Mouse (Mus musculus): ENCODE measurements around the gene Tcp11. TPM values are rescaled to one million over a fixed set of nuclear protein-coding genes. Genes with fewer than 3 reads are reported as not detected.

Gene Tcp11
- polyA plus RNA-seq, 1 experiment from 2014 or later, result 1.6 TPM

DNA sequence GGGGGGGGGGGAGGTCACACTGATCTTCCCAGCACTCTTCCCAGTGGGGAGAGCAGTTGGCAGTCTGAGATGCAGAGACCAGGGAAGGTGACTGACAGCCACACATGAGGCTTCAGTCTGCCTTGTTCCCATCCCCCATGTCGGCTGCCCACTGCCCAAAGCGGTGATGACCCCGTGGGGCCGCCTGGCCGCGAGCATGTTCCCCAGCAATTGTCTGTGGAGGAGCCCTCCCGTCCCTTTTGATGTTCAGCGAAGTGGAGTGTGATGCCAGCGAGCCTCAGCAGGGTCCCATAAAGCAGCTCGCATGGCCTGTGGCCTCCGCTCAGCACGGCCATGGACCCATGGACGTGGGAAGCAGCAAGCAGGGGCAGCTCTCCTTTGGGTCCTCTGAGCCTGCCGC lies 26.8 kb upstream of the Tcp11 start:
- no peak overlapping the region for H3K4me3 ChIP-seq (replicated peaks; ENCODE audit: low read length)
- DNase-seq (ENCODE audit: low spot score) (no peak), ATAC-seq (ENCODE audit: low FRiP score) (no peak)
- no peaks in the 10 kb centered on the region for H3K9me3 ChIP-seq (ENCODE audit: control insufficient read depth, low read length)
- H3K9ac ChIP-seq, result no peak overlapping the region
- no peaks in the 10 kb centered on the region for H3K36me3 ChIP-seq (replicated peaks; ENCODE audit: control insufficient read depth, insufficient read depth)
- 0 out of 2 replicates have a peak, but pooled peaks cover 6% of the 10 kb centered on the region for H3K4me1 ChIP-seq (replicated peaks; ENCODE audit: control insufficient read depth, insufficient read depth, low read length)
- under 1% methylated on average over 14 of the region's 14 CpGs for WGBS
- H3K27ac ChIP-seq, result no peak overlapping the region
- no peaks in the 10 kb centered on the region for H3K27me3 ChIP-seq (ENCODE audit: control insufficient read depth, insufficient read depth, low read length)
- no peak overlapping the region for H3K4me2 ChIP-seq (replicated peaks)

DNA sequence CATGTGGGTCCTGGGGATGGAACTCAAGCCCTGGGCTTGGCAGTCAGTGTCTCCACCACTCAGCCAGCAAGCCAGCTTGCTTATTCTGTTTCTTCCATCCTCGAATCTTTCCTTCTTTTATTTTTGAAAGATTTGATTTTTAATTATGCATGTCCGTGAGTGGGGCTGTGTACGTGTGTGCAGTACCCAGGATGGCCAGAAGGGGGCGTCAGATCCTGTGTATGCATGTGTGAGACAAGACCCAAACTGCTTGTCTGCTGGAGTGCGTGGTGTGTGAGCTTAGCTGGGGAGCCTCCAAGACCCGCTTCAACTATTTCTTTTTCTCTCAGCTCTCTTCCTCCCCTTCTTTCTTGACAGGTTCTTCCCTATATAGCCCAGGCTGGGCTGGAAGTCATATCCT lies 25.9 kb upstream of the Tcp11 start:
- H3K36me3 ChIP-seq (replicated peaks; ENCODE audit: control insufficient read depth, insufficient read depth), result no peaks in the 10 kb centered on the region
- ATAC-seq (ENCODE audit: low FRiP score) (no peak), DNase-seq (ENCODE audit: low spot score) (no peak)
- no peak overlapping the region for H3K4me2 ChIP-seq (replicated peaks)
- no peaks in the 10 kb centered on the region for H3K27me3 ChIP-seq (ENCODE audit: control insufficient read depth, insufficient read depth, low read length)
- H3K9me3 ChIP-seq (ENCODE audit: control insufficient read depth, low read length), result no peaks in the 10 kb centered on the region
- WGBS, result 78% methylated on average over 6 of the region's 6 CpGs
- peaks cover 13% of the 10 kb centered on the region; the same call in 1 of the 2 replicates for H3K4me1 ChIP-seq (replicated peaks; ENCODE audit: control insufficient read depth, insufficient read depth, low read length)
- no peak overlapping the region for H3K27ac ChIP-seq
- H3K9ac ChIP-seq, result no peak overlapping the region
- no peak overlapping the region for H3K4me3 ChIP-seq (replicated peaks; ENCODE audit: low read length)

DNA sequence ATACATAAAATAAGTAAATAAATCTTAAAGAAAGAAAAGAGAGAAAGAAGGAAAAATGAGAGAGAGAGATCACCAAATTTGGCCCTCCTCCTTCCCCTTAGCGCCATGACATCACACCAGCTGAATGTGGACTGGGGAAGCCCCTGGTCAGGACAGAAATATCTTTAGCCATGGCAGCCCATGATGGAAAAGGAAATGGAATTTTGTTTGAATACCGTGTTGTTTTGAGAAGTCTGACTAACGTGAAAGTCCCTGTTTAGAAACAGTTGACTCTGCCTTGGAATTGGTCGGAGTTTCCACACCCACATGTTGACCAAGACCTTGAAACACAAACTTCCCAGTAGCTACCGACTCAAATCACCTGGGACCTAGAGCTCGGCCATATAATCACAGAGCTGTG lies 24.0 kb upstream of the Tcp11 start:
- Histone ChIP-seq H3K4me1 (replicated peaks; ENCODE audit: control insufficient read depth, insufficient read depth, low read length) (peaks cover 17% of the 10 kb centered on the region; the same call in 1 of the 2 replicates), H3K9ac (no peak overlapping the region), H3K36me3 (replicated peaks; ENCODE audit: control insufficient read depth, insufficient read depth) (no peaks in the 10 kb centered on the region), H3K27ac (no peak overlapping the region), H3K4me3 (replicated peaks; ENCODE audit: low read length) (no peak overlapping the region), H3K4me2 (replicated peaks) (no peak overlapping the region), H3K9me3 (ENCODE audit: control insufficient read depth, low read length) (no peaks in the 10 kb centered on the region), H3K27me3 (ENCODE audit: control insufficient read depth, insufficient read depth, low read length) (no peaks in the 10 kb centered on the region)
- DNase-seq (ENCODE audit: low spot score) (no peak), ATAC-seq (ENCODE audit: low FRiP score) (no peak)
- 91% methylated on average over 6 of the region's 6 CpGs for WGBS

DNA sequence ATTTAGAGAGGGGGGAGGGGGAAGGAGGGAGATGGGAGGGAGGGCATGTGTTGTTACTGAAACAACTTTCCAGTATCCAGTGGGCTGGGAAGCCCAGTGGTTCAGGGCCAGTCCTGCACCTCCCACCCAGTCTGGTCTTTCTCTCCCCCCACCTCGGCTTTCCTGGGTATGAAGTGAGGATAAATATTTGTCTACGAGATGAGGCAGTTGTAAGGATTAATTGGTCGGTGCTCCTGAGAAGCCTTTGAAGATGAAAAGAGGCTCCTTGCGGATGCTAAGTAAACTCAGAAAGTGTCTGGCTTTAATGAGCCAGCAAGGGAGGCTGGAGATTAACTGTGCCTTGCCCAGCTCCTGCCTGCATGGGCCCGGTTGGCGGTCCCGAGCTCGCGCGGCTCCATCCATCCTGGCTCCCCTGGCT lies 21.5 kb upstream of the Tcp11 start:
- Histone ChIP-seq H3K27me3 (ENCODE audit: control insufficient read depth, insufficient read depth, low read length) (no peaks in the 10 kb centered on the region), H3K4me1 (replicated peaks; ENCODE audit: control insufficient read depth, insufficient read depth, low read length) (peaks cover 12% of the 10 kb centered on the region; the same call in 1 of the 2 replicates), H3K9ac (no peak overlapping the region), H3K36me3 (replicated peaks; ENCODE audit: control insufficient read depth, insufficient read depth) (no peaks in the 10 kb centered on the region), H3K4me3 (replicated peaks; ENCODE audit: low read length) (no peak overlapping the region), H3K4me2 (replicated peaks) (no peak overlapping the region), H3K9me3 (ENCODE audit: control insufficient read depth, low read length) (no peaks in the 10 kb centered on the region), H3K27ac (0 out of 2 replicates have a peak overlapping the region, but pooled peaks have one; percentile 55)
- no peak for ATAC-seq (ENCODE audit: low FRiP score)
- no peak for DNase-seq (ENCODE audit: low spot score)
- WGBS, result 41% methylated on average over 10 of the region's 10 CpGs

DNA sequence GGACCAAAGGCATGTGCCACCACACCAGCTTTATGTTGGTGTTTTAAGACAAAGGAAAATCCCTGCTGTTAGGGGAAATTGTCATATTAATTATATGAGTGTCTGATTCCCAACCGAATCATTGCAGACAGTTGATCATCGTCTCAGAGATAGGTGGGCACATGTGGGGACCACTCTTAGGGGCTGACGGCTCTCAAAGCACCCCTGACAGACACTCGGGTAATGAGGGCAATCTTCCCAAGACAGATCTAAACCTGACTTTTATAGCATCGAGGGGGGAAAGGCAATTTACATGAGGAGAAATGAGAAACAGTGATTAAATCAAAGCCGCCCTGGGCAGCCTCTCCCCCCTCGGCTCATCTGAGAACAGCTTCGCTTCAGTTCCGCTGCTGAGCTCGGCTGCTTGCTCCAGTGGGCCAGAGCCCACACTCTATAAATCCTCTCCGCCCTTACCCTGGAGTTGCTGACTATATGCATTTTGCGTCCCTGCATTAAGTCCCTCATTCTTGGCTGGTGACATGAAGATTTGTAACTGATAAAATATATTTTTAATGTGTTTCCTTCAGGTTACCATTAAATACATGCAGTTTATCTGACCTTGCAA lies 20.9 kb upstream of the Tcp11 start:
- Histone ChIP-seq H3K9ac (no peak overlapping the region), H3K9me3 (ENCODE audit: control insufficient read depth, low read length) (no peaks in the 10 kb centered on the region), H3K4me3 (replicated peaks; ENCODE audit: low read length) (no peak overlapping the region), H3K27ac (peak overlapping the region; percentile 6; the same call in 1 of the 2 replicates), H3K27me3 (ENCODE audit: control insufficient read depth, insufficient read depth, low read length) (no peaks in the 10 kb centered on the region), H3K4me1 (replicated peaks; ENCODE audit: control insufficient read depth, insufficient read depth, low read length) (peaks cover 10% of the 10 kb centered on the region; the same call in 1 of the 2 replicates), H3K4me2 (replicated peaks) (no peak overlapping the region), H3K36me3 (replicated peaks; ENCODE audit: control insufficient read depth, insufficient read depth) (no peaks in the 10 kb centered on the region)
- peak; percentile 65; the same call in 1 of the 2 replicates for ATAC-seq (ENCODE audit: low FRiP score)
- WGBS, result 35% methylated on average over 12 of the region's 12 CpGs
- DNase-seq (ENCODE audit: low spot score), result no peak

DNA sequence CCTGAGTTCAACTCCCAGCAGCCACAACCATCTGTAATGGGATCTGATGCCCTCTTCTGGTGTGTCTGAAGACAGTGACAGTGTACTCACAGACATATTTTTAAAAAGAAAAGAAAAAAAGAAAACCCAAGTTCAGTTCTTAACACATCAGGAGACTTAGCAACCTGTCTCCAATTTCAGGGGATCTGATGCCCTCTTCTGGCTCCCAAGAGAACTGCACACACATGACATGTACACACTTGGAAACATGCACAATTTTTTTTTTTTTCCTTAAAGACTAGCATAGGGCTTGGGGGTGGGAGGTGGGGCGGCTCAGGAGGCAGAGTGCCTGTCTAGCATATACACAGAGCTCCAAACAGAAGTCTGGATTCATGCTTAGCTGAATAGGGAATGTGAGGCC lies 20.2 kb upstream of the Tcp11 start:
- H3K4me2 ChIP-seq (replicated peaks), result no peak overlapping the region
- H3K4me3 ChIP-seq (replicated peaks; ENCODE audit: low read length), result no peak overlapping the region
- no peaks in the 10 kb centered on the region for H3K36me3 ChIP-seq (replicated peaks; ENCODE audit: control insufficient read depth, insufficient read depth)
- no peaks in the 10 kb centered on the region for H3K27me3 ChIP-seq (ENCODE audit: control insufficient read depth, insufficient read depth, low read length)
- H3K27ac ChIP-seq, result no peak overlapping the region
- ATAC-seq (ENCODE audit: low FRiP score), result 0 out of 2 replicates have a peak, but pooled peaks have one; percentile 27
- H3K9ac ChIP-seq, result no peak overlapping the region
- H3K9me3 ChIP-seq (ENCODE audit: control insufficient read depth, low read length), result no peaks in the 10 kb centered on the region
- WGBS, result 88% methylated on average over 1 of the region's 1 CpGs
- H3K4me1 ChIP-seq (replicated peaks; ENCODE audit: control insufficient read depth, insufficient read depth, low read length), result peaks cover 10% of the 10 kb centered on the region; the same call in 1 of the 2 replicates
- DNase-seq (ENCODE audit: low spot score), result no peak

DNA sequence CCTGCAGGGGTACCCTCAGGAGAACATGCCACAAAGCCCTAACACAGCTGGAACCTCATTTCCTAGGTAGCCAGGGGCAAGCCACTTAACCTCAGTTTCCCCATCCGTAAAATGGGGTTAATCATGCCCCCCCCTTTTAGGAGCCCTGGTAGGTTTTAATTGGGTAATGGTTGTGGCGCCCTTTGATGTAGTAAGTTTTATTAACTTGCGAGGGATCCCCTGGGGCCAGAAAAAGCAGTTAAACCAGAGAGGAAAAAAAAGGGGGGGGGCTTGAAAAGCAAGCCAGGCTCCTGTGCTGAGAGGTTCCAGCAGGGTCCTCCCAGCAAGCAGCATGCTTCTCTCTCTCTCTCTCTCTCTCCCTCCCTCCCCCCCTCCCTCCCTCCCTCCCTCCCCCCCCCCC lies 18.6 kb upstream of the Tcp11 start:
- ATAC-seq (ENCODE audit: low FRiP score) (no peak), DNase-seq (ENCODE audit: low spot score) (no peak)
- H3K36me3 ChIP-seq (replicated peaks; ENCODE audit: control insufficient read depth, insufficient read depth), result no peaks in the 10 kb centered on the region
- H3K4me2 ChIP-seq (replicated peaks), result no peak overlapping the region
- no peaks in the 10 kb centered on the region for H3K27me3 ChIP-seq (ENCODE audit: control insufficient read depth, insufficient read depth, low read length)
- H3K4me1 ChIP-seq (replicated peaks; ENCODE audit: control insufficient read depth, insufficient read depth, low read length), result peaks cover 10% of the 10 kb centered on the region; the same call in 1 of the 2 replicates
- WGBS, result 55% methylated on average over 3 of the region's 3 CpGs
- no peak overlapping the region for H3K4me3 ChIP-seq (replicated peaks; ENCODE audit: low read length)
- peaks cover under 1% of the 10 kb centered on the region; the same call in 1 of the 2 replicates for H3K9me3 ChIP-seq (ENCODE audit: control insufficient read depth, low read length)
- H3K27ac ChIP-seq, result no peak overlapping the region
- no peak overlapping the region for H3K9ac ChIP-seq

DNA sequence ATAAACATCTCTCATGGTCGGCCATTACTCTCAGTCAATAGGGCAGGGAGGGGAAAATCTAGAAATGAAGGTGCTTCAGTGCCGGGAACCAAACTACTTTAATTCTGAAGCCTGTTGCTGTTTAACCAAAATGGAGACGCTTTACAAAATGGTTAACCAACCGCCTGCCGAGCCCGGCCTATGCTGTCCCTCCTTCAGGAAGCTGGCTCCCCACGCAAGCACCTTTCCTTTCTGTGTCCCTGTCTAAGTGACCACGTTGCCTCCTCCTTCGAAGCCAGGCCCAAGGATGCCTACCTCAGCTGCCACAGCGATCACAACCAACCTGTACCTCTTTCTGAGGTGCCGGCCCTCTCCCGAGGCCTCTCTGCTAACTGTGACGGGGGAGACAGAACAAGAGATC lies 16.9 kb upstream of the Tcp11 start:
- DNase-seq (ENCODE audit: low spot score), result no peak
- Histone ChIP-seq H3K27me3 (ENCODE audit: control insufficient read depth, insufficient read depth, low read length) (no peaks in the 10 kb centered on the region), H3K9ac (no peak overlapping the region), H3K4me3 (replicated peaks; ENCODE audit: low read length) (no peak overlapping the region), H3K27ac (no peak overlapping the region), H3K9me3 (ENCODE audit: control insufficient read depth, low read length) (peaks cover 4% of the 10 kb centered on the region; the same call in 1 of the 2 replicates), H3K4me1 (replicated peaks; ENCODE audit: control insufficient read depth, insufficient read depth, low read length) (peaks cover 10% of the 10 kb centered on the region; the same call in 1 of the 2 replicates), H3K4me2 (replicated peaks) (no peak overlapping the region), H3K36me3 (replicated peaks; ENCODE audit: control insufficient read depth, insufficient read depth) (no peaks in the 10 kb centered on the region)
- no peak for ATAC-seq (ENCODE audit: low FRiP score)
- 89% methylated on average over 13 of the region's 13 CpGs for WGBS

DNA sequence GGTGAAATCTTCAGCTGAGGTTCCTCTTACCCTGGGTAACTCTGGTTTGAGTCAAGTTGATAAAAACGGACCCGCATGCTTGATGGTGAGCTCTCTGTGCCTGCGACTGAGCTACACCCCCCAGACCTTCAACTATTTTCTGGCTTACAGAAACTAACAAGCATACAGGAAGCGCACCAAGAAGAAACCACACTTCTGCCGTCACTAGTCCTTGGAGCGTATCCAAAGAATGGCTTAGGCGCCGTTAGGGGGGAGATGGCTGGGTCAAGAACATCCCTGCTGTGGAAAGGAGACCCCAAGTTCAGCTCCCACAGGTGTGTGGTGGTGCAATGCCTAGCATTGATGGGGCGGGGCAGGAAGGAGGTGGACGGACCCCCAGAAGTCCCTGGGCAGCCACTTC lies 16.0 kb upstream of the Tcp11 start:
- 84% methylated on average over 10 of the region's 10 CpGs for WGBS
- no peak overlapping the region for H3K4me3 ChIP-seq (replicated peaks; ENCODE audit: low read length)
- H3K4me1 ChIP-seq (replicated peaks; ENCODE audit: control insufficient read depth, insufficient read depth, low read length), result 0 out of 2 replicates have a peak, but pooled peaks cover 4% of the 10 kb centered on the region
- no peak overlapping the region for H3K27ac ChIP-seq
- peaks cover 4% of the 10 kb centered on the region; the same call in 1 of the 2 replicates for H3K9me3 ChIP-seq (ENCODE audit: control insufficient read depth, low read length)
- H3K36me3 ChIP-seq (replicated peaks; ENCODE audit: control insufficient read depth, insufficient read depth), result no peaks in the 10 kb centered on the region
- H3K27me3 ChIP-seq (ENCODE audit: control insufficient read depth, insufficient read depth, low read length), result no peaks in the 10 kb centered on the region
- DNase-seq (ENCODE audit: low spot score) (no peak), ATAC-seq (ENCODE audit: low FRiP score) (no peak)
- H3K4me2 ChIP-seq (replicated peaks), result no peak overlapping the region
- no peak overlapping the region for H3K9ac ChIP-seq
